Comparison of ENCODE assay signal across 9 mouse cellular contexts in the genomic region with DNA sequence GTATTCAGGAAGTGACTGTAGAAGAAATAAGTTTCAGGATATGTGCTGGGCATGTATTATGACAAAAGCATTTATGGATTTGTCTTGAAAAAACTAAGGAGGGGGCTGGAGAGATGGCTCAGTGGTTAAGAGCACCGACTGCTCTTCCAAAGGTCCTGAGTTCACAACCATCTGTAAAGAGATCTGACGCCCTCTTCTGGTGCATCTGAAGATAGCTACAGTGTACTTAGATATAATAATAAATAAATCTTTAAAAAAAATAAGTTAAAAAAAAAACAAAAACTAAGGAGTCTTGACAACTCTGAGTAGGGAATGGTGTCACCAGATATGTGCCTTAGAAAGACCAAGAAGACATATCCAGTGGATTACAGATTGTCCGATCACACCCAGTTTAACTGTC. TPM values are rescaled to one million over a fixed set of nuclear protein-coding genes. Genes with fewer than 3 reads are reported as not detected.
DNase-seq lines count a peak whose midpoint lies in the region; TF ChIP-seq lines count a peak whose summit lies in the region.
"Not testable (repeated sequence)": the region's sequence is repeated elsewhere in the genome, so short reads cannot be mapped to it uniquely, and the experiment has no call there.
"Had no signal": no experiment of that assay in that cellular context is flagged by ENCODE, and none has a peak within 500 bp of the region (broad histone marks: within the 10 kb centered on the region; RNA-seq: fewer than 3 reads in every experiment).

No protein-coding gene starts in this region.

- H3K27ac ChIP-seq in CH12.LX (ENCODE audit: insufficient read depth, low read depth); MEL (ENCODE audit: control insufficient read depth, low read depth, low read length); heart, adult 2 months; layer of hippocampus, adult 2 months: not testable (repeated sequence)

- 54% methylated on average over 3 of the region's 3 CpGs for WGBS in heart, adult 2 months

- peak in 1 of 2 experiments; percentile 8; a peak in 1 of 4 replicates for TF ChIP-seq CTCF in CH12.LX (conservative IDR thresholded peaks at IDR 0.05 in 1 of 2, IDR thresholded peaks at IDR 0.05 in 1 of 2; ENCODE audit: low read depth in 2 of 2, low read length in 2 of 2)
- TF ChIP-seq CTCF in MEL (IDR thresholded peaks at IDR 0.05 in 2 of 3, conservative IDR thresholded peaks at IDR 0.05 in 1 of 3; ENCODE audit: control insufficient read depth in 1 of 3, insufficient read depth in 1 of 3, low read depth in 2 of 3, low read length in 3 of 3, poor library complexity in 1 of 3, severe bottlenecking in 1 of 3), result not testable (repeated sequence)
- TF ChIP-seq CTCF in heart, adult 2 months (IDR thresholded peaks at IDR 0.05), result peak; percentile 58
- TF ChIP-seq CTCF in layer of hippocampus, adult 2 months (conservative IDR thresholded peaks at IDR 0.05), result peak; percentile 50

- intact Hi-C loops in heart, adult 2 months (cut with DNase I), result loop anchor here (5.0 kb wide), 1 partner anchor 523 kb away; no protein-coding TSS in a partner anchor

- DNase-seq in 3134 (ENCODE audit: extremely low read depth, insufficient read length, low spot score) (peak; percentile 14), ZHBTc4 (ENCODE audit: low read depth, low spot score) (peak; percentile 6)
- not testable (repeated sequence) for DNase-seq in CH12.LX (ENCODE audit: extremely low read depth); MEL (ENCODE audit: low read depth, low spot score); heart, adult 2 months; layer of hippocampus, adult 2 months (ENCODE audit: low spot score in 2 of 2)
- DNase-seq in kidney, adult 9 months, result peak; percentile 13
- peak; percentile 36 for DNase-seq in lung, postnatal 36 days

- not testable (repeated sequence) for H3K9me3 ChIP-seq in CH12.LX (replicated peaks; ENCODE audit: low read length); MEL (replicated peaks; ENCODE audit: insufficient read depth, low read length)

- not testable (repeated sequence) for TF ChIP-seq POLR2A in CH12.LX (IDR thresholded peaks at IDR 0.05; ENCODE audit: low read depth, low read length); MEL (IDR thresholded peaks at IDR 0.05; ENCODE audit: control insufficient read depth in 1 of 2, insufficient read depth in 1 of 2, low read depth in 1 of 2, low read length in 2 of 2, poor library complexity in 1 of 2); heart, adult 2 months (IDR thresholded peaks at IDR 0.05; ENCODE audit: insufficient read depth, low read depth, low read length)

- H3K4me2 ChIP-seq in CH12.LX (ENCODE audit: insufficient read depth, low read depth, poor library complexity, severe bottlenecking), result not testable (repeated sequence)

- not testable (repeated sequence) for H3K79me2 ChIP-seq in CH12.LX (replicated peaks; ENCODE audit: control insufficient read depth, extremely low read depth, insufficient read depth, poor library complexity, severe bottlenecking); MEL (ENCODE audit: control insufficient read depth, insufficient read depth, low read length, poor library complexity); heart, adult 2 months (replicated peaks; ENCODE audit: control insufficient read depth, insufficient read depth, low read length)

- H3K36me3 ChIP-seq in CH12.LX (replicated peaks in 1 of 2; ENCODE audit: control insufficient read depth in 1 of 2, insufficient read depth in 1 of 2, low read length in 1 of 2); MEL (ENCODE audit: control insufficient read depth in 1 of 2, insufficient read depth in 2 of 2, low read length in 2 of 2); heart, adult 2 months (ENCODE audit: control insufficient read depth, insufficient read depth, low read length): not testable (repeated sequence)

- not testable (repeated sequence) for H3K4me3 ChIP-seq in CH12.LX (replicated peaks in 1 of 3; ENCODE audit: low read depth in 2 of 3, low read length in 2 of 3, poor library complexity in 1 of 3); MEL (ENCODE audit: control insufficient read depth in 1 of 2, insufficient read depth in 1 of 2, low read depth in 2 of 2, low read length in 2 of 2); heart, adult 2 months; layer of hippocampus, adult 2 months

- H3K9ac ChIP-seq in CH12.LX (ENCODE audit: insufficient read depth, low read depth); MEL (ENCODE audit: control insufficient read depth, low read depth, low read length, poor library complexity, severe bottlenecking); heart, adult 2 months (ENCODE audit: low read depth, low read length): not testable (repeated sequence)

- not testable (repeated sequence) for H3K4me1 ChIP-seq in CH12.LX (ENCODE audit: control insufficient read depth in 1 of 2, insufficient read depth in 2 of 2); MEL (ENCODE audit: control insufficient read depth in 1 of 2, insufficient read depth in 2 of 2, low read length in 2 of 2); heart, adult 2 months (ENCODE audit: control insufficient read depth, insufficient read depth, low read length)

- in situ Hi-C loops in CH12.LX (cut with MboI; ENCODE audit: low pct_ligation_motif_present, low pct_unique_long_range_greater_than_20kb, low sequenced_read_pairs), result not testable (repeated sequence)

- TF ChIP-seq EP300 in CH12.LX (IDR thresholded peaks at IDR 0.05; ENCODE audit: low read length); MEL (IDR thresholded peaks at IDR 0.05; ENCODE audit: low read depth in 1 of 2, low read length in 2 of 2); heart, adult 2 months (IDR thresholded peaks at IDR 0.05; ENCODE audit: insufficient read depth, low read depth, low read length): not testable (repeated sequence)

- H3K27me3 ChIP-seq in CH12.LX (replicated peaks); MEL (ENCODE audit: control insufficient read depth in 1 of 2, insufficient read depth in 2 of 2, low read length in 2 of 2); heart, adult 2 months (ENCODE audit: control insufficient read depth, insufficient read depth, low read length): not testable (repeated sequence)

- dilution Hi-C loops in CH12.LX (cut with MboI; ENCODE audit: extremely low pct_ligation_motif_present, extremely low pct_unique_long_range_greater_than_20kb, low sequenced_read_pairs), result not testable (repeated sequence)

- TF ChIP-seq RAD21 in CH12.LX (IDR thresholded peaks at IDR 0.05; ENCODE audit: low read depth, low read length), result peak; percentile 5; the same call in 1 of the 2 replicates
- TF ChIP-seq RAD21 in MEL (IDR thresholded peaks at IDR 0.05; ENCODE audit: low read depth, low read length), result not testable (repeated sequence)

TF ChIP-seq in MEL, 35 proteins besides CTCF, POLR2A, EP300 and RAD21:
- TF ChIP-seq SMC3 (IDR thresholded peaks at IDR 0.05; ENCODE audit: low read depth, low read length), result 0 out of 2 replicates have a peak, but pooled peaks have one; percentile 3

RNA-seq across cellular contexts. Expression of a gene that starts 27.1 kb away (rescaled TPM):
- total RNA-seq in CH12.LX (2012; rRNA removed) (not detected in 2 replicates), CH12.LX (2014; rRNA removed) (not detected in 2 replicates), MEL (2012; rRNA removed) (0.04 and 0.10 TPM in 2 replicates)
- polyA plus RNA-seq in CH12.LX (2012; ENCODE audit: insufficient read length, low read depth) (0.12 TPM in 1 of 2 replicates, not detected in the other), MEL (2012; ENCODE audit: insufficient read depth in 1 of 2, insufficient read length in 2 of 2, low read depth in 1 of 2, low replicate concordance in 2 of 2, missing spikeins in 1 of 2) (not detected)
- 10 to 100 TPM; 12.5 to 18.6 TPM for total RNA-seq in heart, adult 2 months (2021)
- polyA plus RNA-seq in heart, adult 2 months (2012; rRNA removed), result 5.2 and 11.9 TPM in 2 replicates
- 1 to 10 TPM; 3.3 to 3.5 TPM for total RNA-seq in layer of hippocampus, adult 2 months (2021)
- polyA plus RNA-seq: G1E had no signal
